Mouse (Mus musculus): ENCODE results near the gene Ccdc137. TPM values are rescaled to one million over a fixed set of nuclear protein-coding genes. Genes with fewer than 3 reads are reported as not detected.
"Not testable (repeated sequence)": the region's sequence is repeated elsewhere in the genome, so short reads cannot be mapped to it uniquely, and the experiment has no call there.

Gene Ccdc137
- polyA plus RNA-seq (2017; shearing (Covaris generic)): 10 to 100 TPM; 15.6 to 22.7 TPM

GRCm38 (mm10) chr11:120457772-120458751 lies at the start of gene Ccdc137, which contains the start of gene Oxld1:
TSS of gene Ccdc137 (plus strand) at chr11:120458115.
TSS of gene Oxld1 (minus strand) at chr11:120458068.
- ATAC-seq: peak; percentile 98

GRCm38 (mm10) chr11:120413621-120414020 lies 44.3 kb upstream of the Ccdc137 start:
- ATAC-seq: not testable (repeated sequence)

- ATAC-seq: no peak
These were observed 40.1 kb upstream of the Ccdc137 start for GRCm38 (mm10) chr11:120417852-120418251.

- ATAC-seq: no peak
These were observed 39.3 kb upstream of the Ccdc137 start for GRCm38 (mm10) chr11:120418592-120418991.

- ATAC-seq: no peak
These were observed 35.0 kb upstream of the Ccdc137 start for GRCm38 (mm10) chr11:120422651-120423568.

- ATAC-seq: no peak
These were observed 34.2 kb upstream of the Ccdc137 start for GRCm38 (mm10) chr11:120423569-120424295.

GRCm38 (mm10) chr11:120426727-120427126 lies 31.2 kb upstream of the Ccdc137 start:
- no peak for ATAC-seq

GRCm38 (mm10) chr11:120437152-120437856 lies 20.6 kb upstream of the Ccdc137 start, which contains the start of gene Nploc4:
TSS of gene Nploc4 (minus strand) at chr11:120437708.
- peak; percentile 36 for ATAC-seq

- no peak for ATAC-seq
These were observed 20.0 kb upstream of the Ccdc137 start for GRCm38 (mm10) chr11:120437857-120438385.

- no peak for ATAC-seq
These were observed 15.6 kb upstream of the Ccdc137 start, which contains the start of gene Tspan10 for GRCm38 (mm10) chr11:120442344-120442743. TSS of gene Tspan10 (plus strand) at chr11:120442644.

GRCm38 (mm10) chr11:120442765-120443280 lies 15.1 kb upstream of the Ccdc137 start:
- no peak for ATAC-seq

- ATAC-seq: no peak
These were observed 13.8 kb upstream of the Ccdc137 start for GRCm38 (mm10) chr11:120444106-120444505.

- no peak for ATAC-seq
These were observed 12.4 kb upstream of the Ccdc137 start for GRCm38 (mm10) chr11:120445475-120445874.

GRCm38 (mm10) chr11:120447179-120447578 lies 10.7 kb upstream of the Ccdc137 start:
- no peak for ATAC-seq

- ATAC-seq: no peak
These were observed 5.7 kb upstream of the Ccdc137 start for GRCm38 (mm10) chr11:120452246-120452645.

GRCm38 (mm10) chr11:120453306-120453705 lies 4.6 kb upstream of the Ccdc137 start, which contains the start of gene Pde6g:
TSS of gene Pde6g (minus strand) at chr11:120453500.
- ATAC-seq: no peak

- no peak for ATAC-seq
These were observed 3.0 kb upstream of the Ccdc137 start for GRCm38 (mm10) chr11:120454965-120455364.

- ATAC-seq: no peak
These were observed 2.5 kb upstream of the Ccdc137 start for GRCm38 (mm10) chr11:120455413-120455812.

- peak; percentile 29 for ATAC-seq
These were observed 545 bp upstream of the Ccdc137 start for GRCm38 (mm10) chr11:120457370-120457769.

GRCm38 (mm10) chr11:120458847-120459597 lies 1.1 kb downstream of the Ccdc137 start:
- no peak for ATAC-seq

Measured in activated CD4-positive, CD25-positive, alpha-beta regulatory T cell, adult 4 months (primary cell).